Mouse (Mus musculus): ENCODE measurements around the gene Trim62.

GRCm38 (mm10) chr4:128896667-128897066 lies 13.3 kb downstream of the Trim62 start:
- TF ChIP-seq CTCF (IDR thresholded peaks at IDR 0.05; ENCODE audit: low read depth, low read length) = no peak
- TF ChIP-seq POLR2A (IDR thresholded peaks at IDR 0.05; ENCODE audit: extremely low read depth, insufficient read depth, low read length) = no peak

Measured in liver, adult 2 months (tissue).